Mouse (Mus musculus) left cerebral cortex, postnatal 4 days (tissue): ENCODE results near the gene Hmga1b. TPM values are rescaled to one million over a fixed set of nuclear protein-coding genes. Genes with fewer than 3 reads are reported as not detected.
"Not testable (repeated sequence)": the region's sequence is repeated elsewhere in the genome, so short reads cannot be mapped to it uniquely, and the experiment has no call there.

Source experiments
- DNase-seq: peaks from one replicate; pipeline ENCODE4 v3.0.0-alpha.2; 2022
- intact Hi-C: fragments of 180-260 bp; cut with DNase I; formaldehyde crosslinking; loops from one replicate; pipeline ENCODE4 v1.15.1; 2025
- total RNA-seq, 2 experiments: library from RNA; stranded (reverse); gene quantifications; 2 replicates each; pipeline ENCODE4 v1.2.3; 2021

The Hmga1b gene
- 10 to 100 TPM; 29.6 to 85.6 TPM for total RNA-seq

DNA sequence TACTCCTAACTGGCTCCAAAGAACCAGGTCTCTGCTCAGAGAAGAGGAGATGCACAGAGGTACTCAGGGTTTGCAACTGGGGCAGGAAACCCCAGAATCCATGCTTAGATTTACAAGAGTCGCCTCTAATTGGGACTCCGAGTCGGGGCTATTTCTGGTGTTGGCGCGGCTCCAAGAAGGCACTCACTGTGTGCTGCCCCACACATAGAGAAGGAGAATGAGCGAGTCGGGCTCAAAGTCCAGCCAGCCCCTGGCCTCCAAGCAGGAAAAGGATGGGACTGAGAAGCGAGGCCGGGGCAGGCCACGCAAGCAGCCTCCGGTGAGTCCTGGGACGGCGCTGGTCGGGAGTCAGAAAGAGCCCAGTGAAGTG, at the start of gene Hmga1b:
Hmga1b (plus strand) TSS at position 123 of the 370 bp plus-strand sequence.
- intact Hi-C loops, DNase-seq: not testable (repeated sequence)

DNA sequence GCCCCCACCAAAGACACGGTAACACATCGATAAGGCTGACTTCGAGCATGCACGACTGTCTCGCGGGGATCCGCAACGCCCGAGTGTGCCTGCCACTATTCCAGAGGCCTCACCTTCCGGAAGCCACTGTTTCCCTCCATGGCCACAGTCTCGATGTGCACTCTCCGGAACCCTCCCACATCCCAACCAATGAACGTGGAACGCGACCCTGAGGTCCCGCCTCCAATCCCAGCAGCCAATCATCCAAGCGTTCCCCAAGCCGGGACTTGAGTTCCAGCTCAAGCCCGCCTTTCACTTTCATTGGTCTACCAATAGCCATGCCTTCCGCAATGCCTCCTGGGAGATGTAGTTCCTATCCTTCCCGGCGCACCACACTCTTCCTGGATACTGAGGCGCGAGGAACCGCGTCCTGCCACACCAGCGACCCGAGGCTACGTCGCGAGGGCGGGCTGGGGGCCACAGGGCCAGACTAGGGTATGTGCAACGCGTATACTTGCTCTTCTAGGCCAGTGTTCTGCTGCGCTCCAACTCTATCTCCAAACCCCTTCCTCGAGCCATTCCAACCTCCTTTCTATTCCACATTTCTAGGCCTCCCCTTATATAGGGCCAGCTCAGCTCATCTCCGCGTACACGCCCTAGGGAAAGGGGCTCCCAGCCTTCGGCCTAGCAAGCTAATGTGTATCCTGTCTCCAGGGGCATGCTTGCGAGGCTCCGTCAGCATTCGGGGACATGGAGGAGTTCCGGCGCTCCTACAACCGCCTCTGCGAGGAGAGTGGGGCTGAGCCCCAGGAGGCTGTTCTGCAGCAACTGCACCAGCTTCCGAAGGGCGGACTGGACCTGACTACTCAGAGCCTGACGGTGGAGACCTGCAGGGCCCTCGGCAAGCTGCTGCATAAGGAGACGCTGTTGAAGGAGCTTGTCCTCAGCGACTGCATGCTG, 48.7 kb upstream of the Hmga1b start, which contains the start of the genes Cenpx and Lrrc45:
Cenpx (minus strand) TSS at position 159 of the 939 bp plus-strand sequence.
Lrrc45 (plus strand) TSS at position 346 of the 939 bp plus-strand sequence.
- intact Hi-C loops: loop anchor here (5.0 to 10.0 kb wide), 2 partner anchors 52 to 89 kb away; partner anchors contain the start of genes Notum and Sirt7

DNA sequence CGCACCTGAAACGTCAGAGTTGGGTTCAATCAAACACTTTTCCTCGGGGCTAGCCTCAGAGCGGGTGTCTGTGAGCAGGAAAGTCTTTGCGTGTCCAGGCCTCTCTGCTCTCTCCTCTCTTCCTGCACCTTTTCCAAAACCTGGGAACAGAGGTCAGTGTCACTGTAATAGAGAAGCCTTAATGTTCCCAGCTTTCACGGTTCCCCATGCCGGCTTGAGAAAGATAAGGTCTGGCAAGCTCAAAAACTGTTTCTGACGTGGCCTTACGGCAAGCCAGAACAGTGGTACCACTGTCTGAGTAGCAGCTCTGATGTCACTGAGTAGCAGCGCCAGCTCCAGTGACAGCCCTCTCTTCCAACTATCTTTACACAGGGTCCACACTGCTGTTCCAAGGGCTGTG, 48.0 kb upstream of the Hmga1b start:
- no peak for DNase-seq
- intact Hi-C loops: loop anchor here (5.0 to 10.0 kb wide), 2 partner anchors 52 to 90 kb away; partner anchors contain the start of genes Notum and Sirt7

More for the DNA sequence above, 48.7 kb upstream of the Hmga1b start, which contains the start of the genes Cenpx and Lrrc45:
- peak; percentile 97 for DNase-seq

DNA sequence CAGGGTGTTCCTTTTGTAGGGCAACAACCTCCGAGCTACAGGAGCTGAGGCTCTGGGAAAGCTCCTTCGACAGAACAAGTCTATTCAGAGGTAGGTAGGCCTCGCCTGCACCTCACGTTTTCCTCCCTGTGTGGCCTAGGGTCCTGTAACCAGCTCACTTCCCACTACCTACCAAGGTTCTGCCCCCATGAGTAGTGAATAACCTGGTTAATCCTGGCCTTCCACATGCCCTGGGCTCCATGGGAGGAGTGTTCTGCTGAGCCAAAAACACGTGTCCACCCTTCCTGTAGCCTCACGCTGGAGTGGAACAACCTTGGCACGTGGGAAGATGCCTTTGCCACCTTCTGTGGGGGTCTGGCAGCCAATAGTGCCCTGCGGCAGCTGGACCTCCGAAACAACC, 47.5 kb upstream of the Hmga1b start:
- intact Hi-C loops: loop anchor here (10.0 kb wide), 1 partner anchor 90 kb away; the partner anchor contains the start of gene Sirt7
- DNase-seq: no peak

GRCm38 (mm10) chr11:120719242-120719641, 43.4 kb upstream of the Hmga1b start:
- intact Hi-C loops: loop anchor here (10.0 kb wide), 1 partner anchor 94 kb away; the partner anchor contains the start of gene Sirt7
- no peak for DNase-seq

DNA sequence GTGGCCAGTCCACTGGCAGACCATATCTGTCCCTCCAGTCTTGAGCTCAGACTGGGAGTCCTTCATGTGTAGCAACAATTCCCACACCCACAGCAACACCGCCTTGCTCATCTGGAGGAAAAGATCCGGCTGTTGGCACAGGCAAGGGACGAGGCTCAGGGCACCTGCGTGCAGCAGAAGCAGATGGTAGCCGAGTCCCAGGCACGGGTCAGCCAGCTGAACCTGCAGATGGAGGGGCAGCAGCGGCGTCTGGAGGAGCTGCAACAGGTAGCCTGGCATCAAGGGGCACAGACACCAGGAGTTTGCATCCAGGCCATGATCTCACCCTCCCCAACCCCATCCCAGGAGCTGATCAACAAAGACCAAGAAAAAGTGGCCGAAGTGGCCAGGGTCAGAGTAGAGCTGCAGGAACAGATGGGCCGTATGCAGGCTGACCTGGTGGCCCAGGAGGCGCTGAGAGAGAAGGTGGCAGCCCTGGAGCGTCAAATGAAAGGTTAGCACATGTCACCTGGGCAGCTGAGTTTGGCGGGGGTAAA, 42.7 kb upstream of the Hmga1b start:
- no peak for DNase-seq
- intact Hi-C loops: loop anchor here (2.0 to 10.0 kb wide), 2 partner anchors 57 to 95 kb away; partner anchors contain the start of gene Sirt7

DNA sequence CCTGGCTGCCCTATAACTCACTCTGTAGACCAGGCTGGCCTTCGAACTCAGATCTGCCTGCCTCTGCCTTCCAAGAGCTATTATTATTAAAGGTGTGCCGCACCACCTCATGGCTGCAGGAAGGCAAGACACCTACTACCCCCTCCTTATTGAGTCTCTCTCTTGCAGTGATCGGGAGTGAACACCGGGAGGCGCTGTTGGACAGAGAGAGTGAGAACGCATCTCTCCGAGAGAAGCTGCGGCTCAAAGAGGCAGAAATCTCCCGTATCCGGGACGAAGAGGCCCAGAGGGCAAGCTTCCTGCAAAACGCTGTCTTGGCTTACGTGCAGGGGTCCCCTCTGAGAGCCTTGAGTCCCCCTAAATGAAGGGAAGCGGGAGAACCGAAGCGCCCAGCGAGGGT, 42.1 kb upstream of the Hmga1b start:
- intact Hi-C loops: loop anchor here (2.0 kb wide), 1 partner anchor 56 kb away; no protein-coding TSS in a partner anchor
- peak; percentile 93 for DNase-seq

DNA sequence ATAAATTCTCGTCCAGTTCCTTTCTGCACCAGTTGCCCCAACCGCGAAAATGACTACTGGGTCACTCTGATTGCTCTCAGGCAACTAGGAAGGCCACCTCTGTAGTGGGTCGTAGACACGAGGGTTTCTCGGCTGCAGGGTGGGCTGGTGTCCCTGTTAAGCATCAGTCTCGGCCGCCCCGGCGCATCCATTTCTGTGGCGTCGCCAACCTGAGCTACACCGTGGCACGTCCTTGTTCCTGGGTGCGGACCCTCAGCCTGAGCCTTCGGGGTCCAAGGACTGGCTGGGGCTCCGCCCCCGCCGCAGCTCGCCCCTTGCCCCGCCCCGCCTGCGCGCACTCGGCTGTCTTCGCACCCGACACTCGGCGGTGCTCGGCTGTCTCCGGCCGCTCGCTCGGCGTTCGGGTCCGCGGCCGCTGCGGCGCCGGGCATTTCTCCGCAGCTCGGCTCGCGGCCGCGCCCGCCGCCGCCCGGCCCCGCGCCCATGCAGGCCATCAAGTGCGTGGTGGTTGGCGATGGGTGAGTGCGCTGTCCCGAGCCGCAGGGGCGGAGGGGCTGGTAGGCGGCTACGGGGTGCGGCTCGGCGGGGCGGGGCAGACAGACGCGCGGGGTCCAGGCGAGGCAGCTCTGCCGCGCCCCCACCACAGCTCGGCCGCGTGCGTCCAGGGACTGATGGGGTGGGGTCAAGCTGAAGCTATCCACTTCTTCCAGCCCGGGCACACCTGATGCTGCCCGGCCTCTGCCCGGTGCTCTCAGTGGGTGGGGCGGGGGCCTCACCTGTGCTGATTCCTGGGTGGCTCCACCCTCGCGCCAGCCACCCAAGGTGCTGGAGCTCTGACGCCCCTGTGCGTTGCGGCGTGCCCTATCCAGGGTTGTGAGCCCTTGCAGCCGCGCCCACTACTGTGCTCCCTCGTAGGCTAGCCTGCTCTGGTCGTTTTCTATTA, 41.2 kb upstream of the Hmga1b start, which contains the start of gene Rac3:
Rac3 (plus strand) TSS at position 347 of the 943 bp plus-strand sequence.
- intact Hi-C loops: loop anchor here (2.0 kb wide), 1 partner anchor 55 kb away; no protein-coding TSS in a partner anchor
- peak; percentile 82 for DNase-seq

- intact Hi-C loops: no loop called here
- no peak for DNase-seq
Measured at GRCm38 (mm10) chr11:120722067-120722630, 40.4 kb upstream of the Hmga1b start.

GRCm38 (mm10) chr11:120722761-120723382, 39.7 kb upstream of the Hmga1b start:
- intact Hi-C loops: no loop called here
- DNase-seq: no peak

DNA sequence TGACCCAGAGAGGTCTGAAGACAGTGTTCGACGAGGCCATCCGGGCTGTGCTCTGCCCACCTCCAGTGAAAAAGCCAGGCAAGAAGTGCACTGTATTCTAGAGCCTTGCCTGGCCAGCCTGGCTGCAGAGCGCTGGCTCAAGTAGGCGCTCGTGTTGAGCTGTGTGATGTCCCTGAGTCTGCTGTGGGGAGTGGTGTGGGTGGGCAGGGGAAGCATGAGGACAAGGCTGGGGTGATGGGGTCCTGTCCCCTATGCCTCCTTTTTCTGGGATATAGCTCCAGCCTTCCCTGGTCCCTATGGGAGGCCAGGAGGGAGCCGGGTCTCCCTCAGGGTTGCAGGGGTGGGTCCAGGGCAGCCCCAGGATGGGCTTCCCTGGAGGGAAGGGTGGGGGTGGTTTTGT, 39.1 kb upstream of the Hmga1b start:
- DNase-seq: no peak
- intact Hi-C loops: no loop called here

GRCm38 (mm10) chr11:120726243-120727168, 36.1 kb upstream of the Hmga1b start:
- intact Hi-C loops: no loop called here
- DNase-seq: no peak

- intact Hi-C loops: no loop called here
- DNase-seq: peak; percentile 75
Measured at GRCm38 (mm10) chr11:120727169-120727527, 35.4 kb upstream of the Hmga1b start, which contains the start of gene Dcxr. TSS of gene Dcxr (minus strand) at chr11:120727281.

DNA sequence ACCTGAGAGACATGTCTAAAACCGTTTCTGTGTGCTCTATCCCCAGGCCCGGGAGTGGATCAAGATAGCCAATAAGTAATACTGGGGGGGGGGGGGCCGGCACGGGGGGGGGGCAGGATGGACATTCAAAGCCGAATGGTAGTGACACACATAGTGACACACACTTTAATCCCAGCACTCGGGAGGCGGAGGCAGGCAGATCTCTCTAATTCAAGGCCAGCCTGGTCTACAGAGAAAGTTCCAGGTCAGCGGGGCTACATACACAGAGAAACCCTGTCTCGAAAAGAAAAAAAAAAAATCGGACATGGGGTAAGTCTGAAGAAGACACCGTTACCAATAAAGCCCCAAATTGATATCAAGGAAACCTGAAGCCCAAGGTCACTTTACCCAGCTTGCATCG, 35.0 kb upstream of the Hmga1b start:
- intact Hi-C loops: no loop called here
- no peak for DNase-seq

DNA sequence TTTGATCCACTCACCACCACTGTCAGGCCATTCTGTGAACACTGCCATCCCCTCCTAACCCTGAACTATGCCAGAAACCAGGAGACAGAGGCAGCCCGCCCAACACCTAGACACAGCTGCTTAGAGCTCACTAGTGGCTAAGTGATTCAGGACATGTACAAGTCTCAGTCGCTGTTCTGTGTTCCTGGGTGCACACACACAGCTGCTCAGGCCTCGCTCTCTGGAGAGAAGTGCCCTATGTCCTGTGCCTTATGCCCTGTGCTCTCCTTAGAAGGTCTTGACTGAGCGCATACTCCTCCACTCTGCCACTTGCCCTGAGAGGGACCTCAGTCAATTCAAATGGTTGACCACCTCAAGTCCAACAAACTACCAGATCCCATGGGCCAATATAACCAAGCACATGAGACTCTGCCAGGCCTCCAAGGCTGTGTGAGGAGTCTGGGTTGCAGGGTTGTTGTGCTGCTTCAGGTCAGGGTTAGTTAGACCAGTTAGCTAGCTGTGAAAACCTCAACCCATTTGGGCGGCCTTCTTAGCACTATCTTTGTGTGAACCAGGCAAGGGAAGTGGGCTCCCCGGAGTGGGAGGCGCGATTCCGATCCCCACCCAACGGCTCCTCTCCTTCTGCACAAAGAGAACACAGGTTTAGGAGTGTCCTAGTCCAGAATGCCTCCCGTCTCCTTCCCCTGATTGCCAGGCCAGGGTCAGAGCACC, 33.9 kb upstream of the Hmga1b start:
- no peak for DNase-seq
- intact Hi-C loops: no loop called here

- intact Hi-C loops, DNase-seq: not testable (repeated sequence)
Measured at GRCm38 (mm10) chr11:120729432-120730050, 33.1 kb upstream of the Hmga1b start.

DNA sequence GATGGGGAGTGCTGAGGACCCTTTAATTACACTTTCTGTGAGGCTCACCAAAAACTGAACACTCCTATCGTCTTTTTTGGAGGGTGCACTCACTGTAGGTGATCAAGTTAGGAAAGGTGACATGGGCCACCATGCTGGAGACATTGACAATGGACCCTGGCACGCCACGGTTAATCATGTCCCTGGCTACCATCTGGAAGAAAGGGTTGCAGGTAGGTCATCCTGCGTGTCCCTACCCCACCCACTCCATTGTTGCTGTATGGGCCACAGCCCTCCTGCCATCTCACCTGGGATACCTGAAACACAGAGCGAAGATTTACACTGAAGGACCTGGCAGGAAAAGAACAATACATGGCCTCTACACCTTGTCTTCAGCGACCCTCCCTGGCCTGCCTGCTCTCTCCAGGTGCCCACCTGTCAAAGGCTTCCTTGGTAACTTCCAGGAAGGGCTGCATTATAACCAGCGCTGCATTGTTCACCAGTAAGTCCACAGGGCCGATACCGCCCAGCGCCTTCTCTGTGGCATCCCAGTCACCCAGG, 32.2 kb upstream of the Hmga1b start:
- intact Hi-C loops: no loop called here

More for the DNA sequence above, 32.2 kb upstream of the Hmga1b start:
- DNase-seq: no peak
